Mouse (Mus musculus) megakaryocyte, embryonic 14.5 days (primary cell): ENCODE results near the gene Cela1.

Experiments used
- FLI1 ChIP-seq: IDR thresholded peaks from 2 replicates; pipeline ENCODE4 v1.6.1; 2012; ENCODE audit warnings: low read length, inconsistent platforms, mixed read lengths
- GATA1 ChIP-seq: IDR thresholded peaks from 3 replicates; pipeline ENCODE4 v1.6.1; 2012; ENCODE audit warnings: mixed read lengths, low read length, inconsistent platforms, borderline replicate concordance

GRCm38 (mm10) chr15:100635851-100636645 is 51.7 kb downstream of the Cela1 start:
- no peak for TF ChIP-seq FLI1
- no peak for TF ChIP-seq GATA1
